Mouse (Mus musculus) ES-Bruce4 (cell line): Measurements from ENCODE around the gene Edn1. TPM values are rescaled to one million over a fixed set of nuclear protein-coding genes. Genes with fewer than 3 reads are reported as not detected.

Experiments used
- H3K27ac ChIP-seq: 2 replicates; pipeline ENCODE4 v1.5.1; 2012; ENCODE audit warnings: low read length, inconsistent platforms; ENCODE audit not compliant: insufficient read depth
- H3K27me3 ChIP-seq: 2 replicates; pipeline ENCODE4 v1.6.1; 2012; ENCODE audit warnings: mild to moderate bottlenecking, low read length, inconsistent platforms; ENCODE audit not compliant: control insufficient read depth, poor library complexity, insufficient read depth, severe bottlenecking
- H3K36me3 ChIP-seq: 2 replicates; pipeline ENCODE4 v1.6.1; 2012; ENCODE audit warnings: inconsistent platforms, mild to moderate bottlenecking, low read length, moderate library complexity; ENCODE audit not compliant: control insufficient read depth, poor library complexity, insufficient read depth, severe bottlenecking
- H3K4me1 ChIP-seq: one replicate; pipeline ENCODE4 v1.8.1; 2011; ENCODE audit warnings: low read length; ENCODE audit not compliant: control insufficient read depth, insufficient read depth
- H3K4me3 ChIP-seq: 2 replicates; pipeline ENCODE4 v1.5.1; 2011; ENCODE audit warnings: low read depth, mild to moderate bottlenecking, low read length
- H3K9ac ChIP-seq: 2 replicates; pipeline ENCODE4 v1.6.1; 2012; ENCODE audit warnings: low read depth, mild to moderate bottlenecking, inconsistent platforms; ENCODE audit not compliant: poor library complexity, severe bottlenecking
- H3K9me3 ChIP-seq: replicated peaks from 2 replicates; pipeline ENCODE4 v1.6.1; 2012; ENCODE audit warnings: mild to moderate bottlenecking, low read length, inconsistent platforms; ENCODE audit not compliant: control insufficient read depth, poor library complexity, insufficient read depth, severe bottlenecking
- CTCF ChIP-seq: IDR thresholded peaks from one replicate; pipeline ENCODE4 v1.8.1; 2011; ENCODE audit warnings: low read depth, low read length
- EP300 ChIP-seq: IDR thresholded peaks from 2 replicates; pipeline ENCODE4 v1.6.1; 2011; ENCODE audit warnings: low read depth, low read length; ENCODE audit not compliant: insufficient read depth
- POLR2A ChIP-seq: IDR thresholded peaks from one replicate; pipeline ENCODE4 v1.8.1; 2011; ENCODE audit warnings: low read length; ENCODE audit not compliant: insufficient read depth
- polyA plus RNA-seq: library from polyadenylated mRNA; stranded (reverse); fragments of >200 nt; gene quantifications from 2 replicates; pipeline ENCODE4 v1.2.4, GENCODE M21; 2011; ENCODE audit warnings: low read depth; ENCODE audit not compliant: missing spikeins, insufficient read depth, insufficient read length

The Edn1 gene
- polyA plus RNA-seq, 1 experiment = 1.3 TPM

DNA sequence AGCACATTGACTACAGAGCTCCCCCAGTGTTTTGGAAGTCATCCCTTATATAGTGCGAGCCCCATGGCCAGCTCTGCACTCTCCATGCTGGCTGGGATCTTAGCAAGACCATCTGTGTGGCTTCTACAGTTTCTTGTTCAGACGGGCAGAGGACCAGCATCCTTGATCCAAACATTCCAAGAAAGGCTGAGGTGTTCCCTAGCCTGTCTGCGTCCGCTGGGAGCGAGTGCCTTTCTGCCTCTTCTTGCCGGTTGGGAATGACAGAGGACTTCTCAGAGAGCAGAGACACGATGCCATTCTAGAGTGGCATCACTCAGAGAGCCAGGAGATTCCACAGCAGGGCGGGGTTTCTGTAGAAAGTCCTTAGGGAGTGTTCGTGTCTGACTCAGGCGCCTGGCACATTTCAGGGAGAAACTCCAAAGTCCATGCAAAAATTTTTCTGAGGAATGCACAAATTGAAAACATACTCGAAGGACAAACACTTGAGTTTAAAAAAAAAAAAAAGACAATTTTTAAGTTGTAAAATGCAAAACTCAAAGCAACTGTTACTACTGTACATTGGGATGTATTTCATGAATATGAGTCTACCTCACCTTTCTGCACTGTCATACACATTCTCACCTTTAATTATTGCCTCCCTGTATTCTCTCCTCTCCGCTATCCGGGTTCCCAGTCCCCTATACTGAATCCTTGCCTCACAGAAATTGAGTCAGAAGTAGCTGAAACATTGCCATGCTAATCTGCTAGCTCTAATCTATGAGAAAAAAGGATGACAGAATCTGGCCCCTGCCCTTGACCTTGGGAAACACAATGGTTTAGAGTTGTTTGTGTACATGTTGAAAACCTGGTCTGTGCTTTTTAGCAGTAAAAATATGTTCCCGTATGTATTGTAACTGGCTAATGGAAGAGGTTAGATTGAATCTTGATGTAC is 5.9 kb downstream of the Edn1 start:
- H3K9me3 ChIP-seq = no peaks in the 10 kb centered on the region; the same call in 1 of the 2 replicates
- H3K27me3 ChIP-seq = peaks cover 3% of the 10 kb centered on the region; the same call in 1 of the 2 replicates
- no peak overlapping the region for H3K9ac ChIP-seq
- H3K4me1 ChIP-seq = peaks cover 3% of the 10 kb centered on the region
- no peak for TF ChIP-seq POLR2A
- no peak for TF ChIP-seq CTCF
- TF ChIP-seq EP300 = no peak
- no peaks in the 10 kb centered on the region for H3K36me3 ChIP-seq
- no peak overlapping the region for H3K27ac ChIP-seq
- no peak overlapping the region for H3K4me3 ChIP-seq

DNA sequence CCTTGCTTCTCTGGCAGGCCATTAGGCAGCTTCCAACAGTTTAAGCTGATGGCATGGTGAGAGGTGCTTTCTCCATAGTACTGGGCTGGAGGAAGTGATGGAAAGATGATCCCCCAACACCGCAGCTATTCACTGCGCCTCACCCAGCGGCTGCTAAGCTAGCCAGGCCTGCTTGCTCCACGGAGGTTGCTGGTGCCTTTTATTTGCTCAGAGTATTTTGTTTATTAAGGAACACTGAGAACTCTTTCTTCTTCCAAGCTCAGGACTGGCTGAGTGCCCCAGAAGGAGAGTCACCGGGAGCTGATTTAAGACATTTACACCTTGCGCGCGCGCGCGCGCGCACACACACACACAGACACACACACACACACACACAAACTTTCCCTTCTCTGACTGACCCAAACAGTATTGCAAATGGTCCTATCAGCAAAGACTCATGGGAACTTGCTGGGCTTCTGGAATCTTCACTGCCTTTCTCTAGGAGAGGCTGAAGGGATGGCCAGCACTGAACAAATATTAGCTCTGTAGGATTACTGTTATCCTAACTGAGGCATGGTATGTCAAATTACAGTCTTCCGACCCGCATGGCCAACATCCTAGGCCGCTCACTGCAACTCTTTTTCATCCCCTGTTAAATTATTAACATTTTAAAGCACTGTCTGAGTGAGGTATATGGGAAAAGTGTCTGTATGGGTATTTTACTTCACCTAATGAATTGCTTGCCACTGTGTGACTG is 7.3 kb downstream of the Edn1 start:
- no peak overlapping the region for H3K9ac ChIP-seq
- no peaks in the 10 kb centered on the region for H3K36me3 ChIP-seq
- no peaks in the 10 kb centered on the region; the same call in 1 of the 2 replicates for H3K9me3 ChIP-seq
- H3K27me3 ChIP-seq = no peaks in the 10 kb centered on the region
- no peak overlapping the region for H3K27ac ChIP-seq
- H3K4me3 ChIP-seq = no peak overlapping the region
- H3K4me1 ChIP-seq = peaks cover 3% of the 10 kb centered on the region
- no peak for TF ChIP-seq EP300

DNA sequence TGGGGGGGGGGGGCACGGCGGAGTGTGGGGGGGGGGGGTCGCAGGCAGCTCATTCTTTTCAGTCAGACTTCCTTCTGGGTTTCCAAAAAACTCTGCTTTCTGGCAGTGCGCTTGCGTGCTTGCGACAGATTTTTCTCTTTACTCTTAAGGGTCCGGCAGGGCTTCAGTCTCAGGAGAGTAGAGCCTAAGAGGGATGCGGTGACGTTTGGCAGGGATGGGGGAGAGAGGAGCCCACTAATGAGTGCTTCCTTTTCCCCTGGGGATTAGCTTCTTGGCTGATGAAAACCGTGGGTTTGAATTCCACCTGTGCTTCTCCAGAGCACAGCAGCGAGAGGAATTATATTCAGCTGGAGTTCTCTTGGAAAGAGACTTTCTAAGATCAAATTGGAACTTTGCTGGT is 8.5 kb downstream of the Edn1 start:
- TF ChIP-seq CTCF (no peak), POLR2A (no peak), EP300 (no peak)
- Histone ChIP-seq H3K4me3 (no peak overlapping the region), H3K36me3 (no peaks in the 10 kb centered on the region), H3K9me3 (no peaks in the 10 kb centered on the region; the same call in 1 of the 2 replicates), H3K27ac (no peak overlapping the region), H3K27me3 (no peaks in the 10 kb centered on the region), H3K4me1 (peaks cover 3% of the 10 kb centered on the region), H3K9ac (no peak overlapping the region)

DNA sequence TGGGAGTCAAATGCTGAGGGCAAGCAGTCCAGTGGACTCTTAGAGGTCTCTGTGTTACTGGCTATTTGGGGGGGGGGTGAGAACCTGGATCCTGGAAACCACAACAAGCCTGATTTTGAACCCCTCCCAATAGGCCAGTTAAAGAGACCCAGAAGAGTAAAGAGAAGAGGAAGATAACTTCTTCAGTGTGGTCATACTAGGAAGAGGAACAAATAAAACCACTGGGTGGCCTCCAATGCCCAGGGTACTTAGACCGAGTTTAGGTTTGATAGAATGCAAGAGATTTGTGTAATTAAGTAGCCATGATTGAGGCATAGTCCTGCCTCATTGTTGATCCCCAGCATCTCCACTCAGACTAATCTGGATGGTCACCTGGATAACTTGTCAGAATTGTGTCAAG is 14.4 kb downstream of the Edn1 start:
- no peak for TF ChIP-seq POLR2A
- Histone ChIP-seq H3K27ac (no peak overlapping the region), H3K9ac (no peak overlapping the region), H3K27me3 (no peaks in the 10 kb centered on the region), H3K4me1 (no peaks in the 10 kb centered on the region), H3K4me3 (no peak overlapping the region), H3K36me3 (no peaks in the 10 kb centered on the region), H3K9me3 (no peaks in the 10 kb centered on the region)

DNA sequence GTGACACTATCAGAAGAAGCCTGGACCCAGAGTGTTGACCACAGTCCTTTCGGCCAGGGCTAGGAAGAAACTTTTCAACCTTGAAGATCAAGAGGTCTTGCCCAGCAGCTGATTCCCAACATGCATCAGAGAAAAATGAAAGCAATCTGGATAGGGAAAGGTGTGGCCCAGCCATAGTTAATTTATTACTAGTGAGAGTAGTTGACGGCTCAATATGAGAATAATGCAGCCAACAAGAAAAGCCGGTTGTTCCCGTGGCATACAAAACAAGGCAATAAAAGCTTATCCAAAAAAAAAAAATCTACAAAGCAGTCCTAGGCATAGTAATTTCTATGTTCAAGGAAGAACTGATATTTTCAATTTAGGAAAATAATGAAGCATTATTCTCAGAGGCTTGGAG is 16.5 kb downstream of the Edn1 start:
- Histone ChIP-seq H3K27me3 (no peaks in the 10 kb centered on the region), H3K9me3 (no peaks in the 10 kb centered on the region), H3K36me3 (no peaks in the 10 kb centered on the region), H3K4me1 (no peaks in the 10 kb centered on the region), H3K9ac (no peak overlapping the region), H3K27ac (no peak overlapping the region), H3K4me3 (no peak overlapping the region)
- TF ChIP-seq CTCF = no peak
- no peak for TF ChIP-seq POLR2A
- TF ChIP-seq EP300 = no peak

DNA sequence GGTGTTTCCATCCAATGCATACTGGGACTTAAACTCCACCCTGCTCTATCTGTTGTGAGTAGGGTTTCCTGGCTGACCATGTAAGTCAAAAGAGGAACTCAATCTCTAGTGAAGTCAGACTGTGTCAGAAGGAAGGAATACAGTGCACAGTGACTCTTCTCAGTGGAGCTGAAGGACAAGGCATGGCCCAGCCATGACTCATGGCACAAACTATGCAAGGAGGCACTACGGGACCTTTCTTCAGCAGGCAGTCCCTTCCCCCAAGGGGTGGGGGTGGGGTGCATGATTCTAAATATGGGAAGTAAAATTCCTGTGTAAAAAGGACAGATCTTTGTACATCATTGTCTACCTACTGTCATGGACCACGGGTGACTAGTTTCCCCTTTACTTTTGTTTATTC is 27.3 kb downstream of the Edn1 start:
- TF ChIP-seq EP300 (no peak), CTCF (no peak), POLR2A (no peak)
- Histone ChIP-seq H3K9ac (no peak overlapping the region), H3K27ac (no peak overlapping the region), H3K4me1 (peaks cover 3% of the 10 kb centered on the region), H3K9me3 (no peaks in the 10 kb centered on the region), H3K4me3 (no peak overlapping the region), H3K36me3 (no peaks in the 10 kb centered on the region), H3K27me3 (no peaks in the 10 kb centered on the region)
